Mouse (Mus musculus) ES-E14 (cell line): ENCODE results near the gene Mamdc2. TPM values are rescaled to one million over a fixed set of nuclear protein-coding genes. Genes with fewer than 3 reads are reported as not detected.

Experiments used
- DNase-seq: peaks from one replicate; pipeline ENCODE4 v3.0.0-alpha.2; 2013; ENCODE audit warnings: low read depth, low spot score
- H3K27ac ChIP-seq: 2 replicates; pipeline ENCODE4 v1.5.1; 2012; ENCODE audit warnings: low read depth, mild to moderate bottlenecking, low read length, moderate library complexity, mixed read lengths; ENCODE audit not compliant: poor library complexity, insufficient read depth, severe bottlenecking
- H3K36me3 ChIP-seq: 2 replicates; pipeline ENCODE4 v1.6.1; 2012; ENCODE audit warnings: mild to moderate bottlenecking, low read length, moderate library complexity, mixed read lengths; ENCODE audit not compliant: control insufficient read depth, poor library complexity, insufficient read depth, severe bottlenecking
- H3K4me1 ChIP-seq, 2 experiments: fragments of 150-350 bp in 1 of 2; sonication (generic) in 1 of 2; 2 replicates each; pipeline ENCODE4 v1.6.1; 2012; ENCODE audit warnings: low read length in 2 of 2, mild to moderate bottlenecking in 1 of 2, mixed read lengths in 1 of 2; ENCODE audit not compliant: control insufficient read depth in 2 of 2, insufficient read depth in 2 of 2, poor library complexity in 1 of 2
- H3K4me3 ChIP-seq, 2 experiments: fragments of 150-350 bp in 1 of 2; sonication (generic) in 1 of 2; 2 replicates each; pipeline ENCODE4 v1.5.1; 2012; ENCODE audit warnings: low read length in 2 of 2, low read depth in 1 of 2, mild to moderate bottlenecking in 1 of 2, mixed read lengths in 1 of 2; ENCODE audit not compliant: insufficient read depth in 1 of 2, poor library complexity in 1 of 2, severe bottlenecking in 1 of 2
- H3K9ac ChIP-seq: 2 replicates; pipeline ENCODE4 v1.6.1; 2012; ENCODE audit warnings: low read depth, mild to moderate bottlenecking, low read length, mixed read lengths; ENCODE audit not compliant: poor library complexity, insufficient read depth, severe bottlenecking
- H3K9me3 ChIP-seq: fragments of 150-350 bp; sonication (generic); 2 replicates; pipeline ENCODE4 v1.6.1; 2012; ENCODE audit warnings: low read depth, mild to moderate bottlenecking, low read length; ENCODE audit not compliant: control insufficient read depth, insufficient read depth
- CHD2 ChIP-seq: IDR thresholded peaks from 2 replicates; pipeline ENCODE4 v1.6.1; 2014; ENCODE audit warnings: mild to moderate bottlenecking, low read depth, low read length, inconsistent platforms
- HCFC1 ChIP-seq: IDR thresholded peaks from 2 replicates; pipeline ENCODE4 v1.6.1; 2012; ENCODE audit warnings: low read length, inconsistent platforms, borderline replicate concordance; ENCODE audit not compliant: insufficient read depth
- MAFK ChIP-seq: IDR thresholded peaks from 2 replicates; pipeline ENCODE4 v1.6.1; 2014; ENCODE audit warnings: mild to moderate bottlenecking, low read depth, low read length, inconsistent platforms; ENCODE audit not compliant: insufficient read depth
- ZC3H11A ChIP-seq: IDR thresholded peaks from 2 replicates; pipeline ENCODE4 v1.6.1; 2012; ENCODE audit warnings: low read depth, mild to moderate bottlenecking, inconsistent platforms, low read length, borderline replicate concordance
- ZNF384 ChIP-seq: IDR thresholded peaks from 2 replicates; pipeline ENCODE4 v1.6.1; 2012; ENCODE audit warnings: low read depth, low read length, inconsistent platforms
- in situ Hi-C, 2 experiments: fragments of 600-800 bp; cut with MboI; formaldehyde crosslinking; loops; one replicate each; pipeline ENCODE4 v1.15.1; 2025; ENCODE audit warnings: low sequenced_read_pairs in 2 of 2, inconsistent platforms in 1 of 2; ENCODE audit not compliant: unreplicated experiment in 2 of 2
- total RNA-seq: library from RNA; depleted of rRNA; stranded (reverse); fragments of 300-350 nt; gene quantifications from 2 replicates; pipeline ENCODE4 v1.2.3, GENCODE M21; 2012

Gene Mamdc2
- total RNA-seq, 1 experiment: 0.85 TPM

DNA sequence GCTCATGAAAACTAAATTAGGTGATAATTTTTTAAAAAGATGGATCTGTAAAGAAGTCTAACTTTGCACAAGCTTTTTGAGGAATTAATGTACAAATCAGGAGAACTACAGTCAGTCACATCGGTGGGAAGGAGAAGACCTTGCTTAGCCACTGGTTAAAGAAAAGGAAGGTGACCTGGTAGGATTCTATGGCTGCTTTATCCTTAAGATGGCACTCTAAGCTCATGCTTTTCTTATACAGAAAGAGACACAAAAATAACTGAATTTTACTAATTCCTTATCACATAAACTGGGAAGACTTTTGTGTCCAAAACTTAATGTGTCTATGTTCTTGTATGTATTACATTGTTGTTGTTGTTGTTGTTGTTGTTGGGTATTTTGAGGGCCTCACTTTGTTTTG is 149.3 kb downstream of the Mamdc2 start:
- no peak overlapping the region for H3K27ac ChIP-seq
- TF ChIP-seq HCFC1: no peak
- TF ChIP-seq CHD2: no peak
- H3K36me3 ChIP-seq: no peaks in the 10 kb centered on the region
- no peaks in the 10 kb centered on the region for H3K9me3 ChIP-seq
- no peak for DNase-seq
- no peaks in the 10 kb centered on the region for H3K4me1 ChIP-seq
- in situ Hi-C loops: no loop called here
- H3K9ac ChIP-seq: no peak overlapping the region
- H3K4me3 ChIP-seq: no peak overlapping the region

DNA sequence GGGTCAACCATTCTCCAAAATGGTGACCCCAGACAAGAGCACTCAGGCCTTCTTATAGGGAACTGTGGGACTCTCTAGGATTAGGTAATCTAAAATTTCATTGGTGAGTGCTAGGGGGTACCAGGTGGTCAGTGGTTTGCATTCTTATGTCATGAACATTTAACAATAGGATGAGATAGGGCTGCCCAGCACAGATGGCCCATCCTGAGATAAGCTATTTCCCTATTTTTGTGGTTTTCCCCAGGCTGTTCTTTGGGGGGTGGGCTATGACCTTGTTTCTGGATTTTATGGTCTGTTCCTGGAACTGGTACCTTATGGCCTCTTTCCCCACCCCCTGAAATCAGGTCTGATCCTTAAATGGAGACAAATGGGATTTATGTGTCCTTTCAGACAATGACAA is 151.1 kb downstream of the Mamdc2 start:
- no peak overlapping the region for H3K27ac ChIP-seq
- no peak overlapping the region for H3K4me3 ChIP-seq
- in situ Hi-C loops: no loop called here
- no peaks in the 10 kb centered on the region for H3K4me1 ChIP-seq
- no peaks in the 10 kb centered on the region for H3K9me3 ChIP-seq
- TF ChIP-seq MAFK: no peak
- no peak for TF ChIP-seq ZNF384
- TF ChIP-seq CHD2: no peak
- no peak for TF ChIP-seq HCFC1
- TF ChIP-seq ZC3H11A: no peak
- H3K9ac ChIP-seq: no peak overlapping the region
- no peak for DNase-seq
- no peaks in the 10 kb centered on the region for H3K36me3 ChIP-seq

DNA sequence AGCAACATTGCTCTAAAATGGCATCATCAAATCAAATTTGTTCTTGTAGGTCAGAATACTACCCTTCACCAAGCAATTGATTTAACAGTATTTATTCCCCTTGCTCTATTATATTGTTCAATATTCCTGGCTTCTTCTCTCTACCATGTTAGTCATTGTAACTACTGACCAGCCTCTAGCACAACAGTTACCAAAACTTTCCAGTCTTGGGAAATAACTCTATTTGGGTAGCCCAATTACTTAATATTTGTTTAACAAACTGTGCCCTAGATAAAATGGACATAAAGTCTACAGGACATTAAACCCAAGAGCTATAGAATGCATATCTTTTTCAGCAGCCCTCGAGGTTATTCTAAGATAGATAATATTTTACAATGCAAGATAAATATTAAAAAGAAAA is 159.0 kb downstream of the Mamdc2 start:
- no peak for DNase-seq
- Histone ChIP-seq H3K27ac (no peak overlapping the region), H3K4me1 (no peaks in the 10 kb centered on the region), H3K9me3 (no peaks in the 10 kb centered on the region), H3K36me3 (no peaks in the 10 kb centered on the region), H3K4me3 (no peak overlapping the region), H3K9ac (no peak overlapping the region)
- in situ Hi-C loops: no loop called here
- TF ChIP-seq ZC3H11A (no peak), CHD2 (no peak), ZNF384 (no peak), MAFK (no peak), HCFC1 (no peak)

DNA sequence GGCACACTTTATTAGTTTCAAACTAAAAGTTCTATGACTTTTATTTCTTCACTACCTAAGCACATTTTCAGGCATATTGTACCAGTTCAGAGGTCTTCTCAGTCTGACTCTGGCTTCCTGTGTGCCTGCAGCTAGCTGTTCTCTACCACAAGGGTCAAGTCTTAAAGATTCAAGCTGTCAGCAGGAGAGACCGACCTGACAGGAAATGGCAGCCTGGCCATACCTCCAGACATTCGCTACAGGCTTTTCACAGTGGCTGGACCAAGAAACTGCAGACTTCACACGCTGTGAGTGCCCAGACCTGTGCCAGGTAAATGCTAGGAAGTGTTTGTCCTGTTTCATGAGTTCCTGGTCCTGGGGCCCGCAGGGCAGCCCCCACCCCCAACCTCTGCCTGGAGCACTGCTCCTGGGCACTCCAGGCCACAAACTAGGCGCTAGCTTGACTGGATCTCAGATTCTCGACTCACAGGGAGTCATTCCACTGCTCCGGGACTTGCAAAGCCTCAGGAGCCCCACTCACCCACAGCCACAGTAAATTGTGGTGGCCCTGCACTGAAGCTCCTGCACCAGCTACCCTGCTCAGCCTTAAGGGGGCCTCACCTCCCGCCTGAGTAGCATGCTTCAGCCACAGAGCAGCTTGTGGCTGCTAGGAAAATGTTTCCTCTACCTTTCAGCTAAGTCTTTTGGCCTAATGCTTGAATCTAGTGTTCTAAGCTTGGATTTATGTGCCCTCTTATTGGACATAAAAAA is 166.2 kb downstream of the Mamdc2 start:
- Histone ChIP-seq H3K36me3 (no peaks in the 10 kb centered on the region), H3K9me3 (no peaks in the 10 kb centered on the region), H3K9ac (peak overlapping the region; percentile 31; the same call in 1 of the 2 replicates), H3K27ac (no peak overlapping the region), H3K4me3 (peak overlapping the region in 1 of 2 experiments; percentile 19; a peak in 1 of 4 replicates), H3K4me1 (peaks cover 0 to 2% of the 10 kb centered on the region in 2 experiments; a peak in 1 of 4 replicates)
- peak; percentile 11 for DNase-seq
- in situ Hi-C loops: no loop called here
- TF ChIP-seq ZNF384 (no peak), CHD2 (no peak), ZC3H11A (no peak), MAFK (no peak), HCFC1 (no peak)
